Mouse (Mus musculus) megakaryocyte, embryonic 14.5 days (primary cell): Measurements from ENCODE around the gene Chmp4b. TPM values are rescaled to one million over a fixed set of nuclear protein-coding genes. Genes with fewer than 3 reads are reported as not detected.

Source experiments
- H3K27me3 ChIP-seq: replicated peaks from 2 replicates; pipeline ENCODE3; 2012; ENCODE audit warnings: inconsistent platforms
- H3K36me3 ChIP-seq: replicated peaks from 2 replicates; pipeline ENCODE3; 2012; ENCODE audit warnings: low read length, inconsistent platforms, mixed read lengths
- H3K4me1 ChIP-seq: 2 replicates; pipeline ENCODE4 v1.6.1; 2012; ENCODE audit warnings: inconsistent platforms
- H3K4me3 ChIP-seq: replicated peaks from 2 replicates; pipeline ENCODE3; 2012; ENCODE audit warnings: moderate library complexity, mild to moderate bottlenecking, inconsistent platforms
- H3K9me3 ChIP-seq: 2 replicates; pipeline ENCODE4 v1.6.1; 2012; ENCODE audit warnings: inconsistent platforms
- FLI1 ChIP-seq: IDR thresholded peaks from 2 replicates; pipeline ENCODE4 v1.6.1; 2012; ENCODE audit warnings: low read length, inconsistent platforms, mixed read lengths
- GATA1 ChIP-seq: IDR thresholded peaks from 3 replicates; pipeline ENCODE4 v1.6.1; 2012; ENCODE audit warnings: mixed read lengths, low read length, inconsistent platforms, borderline replicate concordance
- polyA plus RNA-seq: library from polyadenylated mRNA; stranded (reverse); fragments of >175 nt; gene quantifications from 2 replicates; pipeline ENCODE4 v1.2.3, GENCODE M21; 2012; ENCODE audit warnings: low replicate concordance; ENCODE audit not compliant: insufficient read depth

The Chmp4b gene
- polyA plus RNA-seq, 1 experiment = 221 TPM

DNA sequence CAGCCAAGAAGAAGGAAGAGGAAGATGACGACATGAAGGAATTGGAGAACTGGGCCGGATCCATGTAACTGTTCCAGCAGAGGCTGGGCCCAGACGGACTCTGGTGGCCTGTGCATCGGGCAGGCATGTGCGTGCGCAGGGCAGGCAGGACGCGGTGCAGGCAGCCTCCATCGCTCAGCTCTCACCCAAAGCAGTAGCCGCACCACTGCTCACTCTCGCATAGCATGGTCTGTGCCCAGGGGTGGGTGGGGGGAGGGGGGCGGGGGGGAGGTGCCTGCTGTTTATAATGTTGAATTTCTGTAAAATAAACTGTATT lies 42.4 kb downstream of the Chmp4b start:
- Histone ChIP-seq H3K9me3 (no peaks in the 10 kb centered on the region), H3K4me3 (no peak overlapping the region), H3K27me3 (no peaks in the 10 kb centered on the region), H3K36me3 (peaks cover 90% of the 10 kb centered on the region), H3K4me1 (peaks cover 28% of the 10 kb centered on the region)
- TF ChIP-seq GATA1 = no peak
- no peak for TF ChIP-seq FLI1

- Histone ChIP-seq H3K4me3 (no peak overlapping the region), H3K27me3 (no peaks in the 10 kb centered on the region), H3K36me3 (peaks cover 82% of the 10 kb centered on the region), H3K9me3 (no peaks in the 10 kb centered on the region), H3K4me1 (peaks cover 22% of the 10 kb centered on the region)
- TF ChIP-seq FLI1 (no peak), GATA1 (no peak)
Observed at GRCm38 (mm10) chr2:154695690-154696089, 44.2 kb downstream of the Chmp4b start.

DNA sequence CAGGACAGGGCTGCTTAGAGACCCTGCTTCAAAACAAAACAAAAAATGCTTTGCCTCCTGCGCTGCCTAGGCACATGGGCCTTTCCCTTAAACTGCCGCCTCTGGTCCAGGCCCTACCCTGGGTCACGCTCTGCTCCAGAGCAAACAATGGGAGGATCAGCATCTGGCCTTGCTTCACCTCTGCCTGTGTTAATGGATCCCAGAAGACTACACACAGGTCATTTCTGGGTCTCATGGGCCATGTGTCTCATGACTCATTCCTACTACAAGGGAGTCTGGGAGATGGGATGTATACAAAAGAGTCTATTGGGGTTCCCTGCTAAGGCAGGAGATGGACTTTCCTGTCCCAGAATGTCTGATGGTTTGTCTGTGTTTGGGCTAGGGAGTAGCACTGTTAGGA lies 45.2 kb downstream of the Chmp4b start:
- Histone ChIP-seq H3K27me3 (no peaks in the 10 kb centered on the region), H3K4me1 (peaks cover 23% of the 10 kb centered on the region), H3K4me3 (no peak overlapping the region), H3K36me3 (peaks cover 73% of the 10 kb centered on the region), H3K9me3 (no peaks in the 10 kb centered on the region)
- no peak for TF ChIP-seq GATA1
- no peak for TF ChIP-seq FLI1

- peaks cover 46% of the 10 kb centered on the region for H3K36me3 ChIP-seq
- H3K9me3 ChIP-seq = no peaks in the 10 kb centered on the region
- TF ChIP-seq GATA1 (no peak), FLI1 (no peak)
- peaks cover 36% of the 10 kb centered on the region for H3K4me1 ChIP-seq
- no peak overlapping the region for H3K4me3 ChIP-seq
- H3K27me3 ChIP-seq = peaks cover 6% of the 10 kb centered on the region
Observed at GRCm38 (mm10) chr2:154699360-154699759, 47.9 kb downstream of the Chmp4b start.

- TF ChIP-seq FLI1 = no peak
- TF ChIP-seq GATA1 = no peak
- Histone ChIP-seq H3K27me3 (peaks cover 8% of the 10 kb centered on the region), H3K36me3 (peaks cover 38% of the 10 kb centered on the region), H3K4me3 (no peak overlapping the region), H3K9me3 (no peaks in the 10 kb centered on the region), H3K4me1 (peaks cover 32% of the 10 kb centered on the region)
Observed at GRCm38 (mm10) chr2:154700177-154700576, 48.7 kb downstream of the Chmp4b start.

DNA sequence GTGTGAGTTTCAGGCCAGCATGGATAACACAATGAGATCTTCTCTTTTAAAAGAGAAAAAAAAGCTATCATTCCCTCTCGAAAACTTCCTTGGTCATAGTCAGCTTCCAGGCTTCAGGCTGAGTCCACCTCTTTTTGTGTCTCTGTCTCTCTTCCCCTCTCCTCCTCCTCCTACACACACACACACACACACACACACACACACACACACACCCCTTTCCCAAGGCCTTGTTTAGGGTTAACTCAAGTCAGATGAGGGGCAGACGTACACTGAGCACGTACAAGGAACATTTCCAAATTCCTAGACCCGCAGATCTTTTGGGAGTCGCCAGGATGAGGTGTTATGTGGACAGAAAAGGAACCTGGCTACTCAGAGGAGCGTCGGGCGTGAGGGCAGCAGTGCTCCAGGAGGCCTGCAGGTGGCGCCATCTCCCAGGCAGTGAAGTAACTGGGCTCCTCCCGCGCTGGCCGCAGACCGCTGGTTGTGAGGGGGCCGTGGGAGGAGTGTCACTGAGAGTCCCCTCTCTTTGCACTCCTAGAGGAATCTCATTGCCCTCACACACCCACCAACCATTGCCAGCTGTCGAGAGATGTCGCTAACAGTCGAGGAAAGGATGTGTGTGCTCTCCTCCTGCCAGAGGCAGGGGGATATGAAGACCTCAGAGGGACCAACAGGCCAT lies 51.3 kb downstream of the Chmp4b start:
- Histone ChIP-seq H3K4me3 (peak overlapping the region; percentile 85), H3K4me1 (peaks cover 30% of the 10 kb centered on the region), H3K27me3 (peaks cover 26% of the 10 kb centered on the region), H3K9me3 (no peaks in the 10 kb centered on the region), H3K36me3 (peaks cover 19% of the 10 kb centered on the region)
- TF ChIP-seq GATA1 (no peak), FLI1 (no peak)

DNA sequence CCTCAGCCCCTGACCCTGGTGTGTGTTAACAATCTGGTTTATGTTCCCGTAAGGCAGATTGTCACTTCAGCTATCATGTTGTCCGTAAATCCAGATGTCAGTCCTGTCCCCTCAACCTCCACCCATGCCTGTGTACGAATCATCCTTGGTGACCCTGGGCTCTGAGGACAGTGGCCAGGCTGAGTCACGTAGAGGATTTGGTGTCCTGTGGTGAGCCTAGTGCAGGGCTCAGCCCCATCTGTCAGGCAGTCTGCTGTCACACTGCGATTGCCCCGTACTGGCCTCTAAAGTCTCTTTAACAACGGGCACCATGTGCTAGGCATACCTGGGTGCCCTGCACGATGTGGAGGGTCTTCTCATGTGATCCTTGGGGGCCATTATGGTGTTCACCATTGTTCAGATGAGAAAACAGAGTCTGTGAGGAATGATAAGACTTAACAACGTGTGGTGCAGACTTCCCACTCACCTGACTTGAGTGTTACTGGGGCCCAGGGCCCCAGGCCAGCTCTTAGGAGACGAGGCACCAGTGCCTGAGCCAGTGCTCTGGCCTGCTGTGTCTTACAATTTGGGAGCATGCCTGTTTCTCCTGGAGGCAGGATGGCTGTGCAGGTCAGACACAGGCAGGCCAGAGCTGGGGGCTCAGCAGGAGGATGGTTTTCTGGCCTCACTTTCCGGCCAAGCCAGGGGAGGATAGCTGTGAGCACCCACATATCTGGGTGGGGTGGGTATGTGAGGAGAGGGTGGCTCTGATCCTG lies 55.2 kb downstream of the Chmp4b start:
- Histone ChIP-seq H3K4me1 (peaks cover 32% of the 10 kb centered on the region), H3K4me3 (no peak overlapping the region), H3K9me3 (no peaks in the 10 kb centered on the region), H3K27me3 (peaks cover 50% of the 10 kb centered on the region), H3K36me3 (no peaks in the 10 kb centered on the region)
- TF ChIP-seq GATA1 (no peak), FLI1 (no peak)

- H3K27me3 ChIP-seq = peaks cover 55% of the 10 kb centered on the region
- H3K36me3 ChIP-seq = no peaks in the 10 kb centered on the region
- TF ChIP-seq GATA1 (no peak), FLI1 (no peak)
Observed at GRCm38 (mm10) chr2:154707284-154707683, 55.8 kb downstream of the Chmp4b start.

DNA sequence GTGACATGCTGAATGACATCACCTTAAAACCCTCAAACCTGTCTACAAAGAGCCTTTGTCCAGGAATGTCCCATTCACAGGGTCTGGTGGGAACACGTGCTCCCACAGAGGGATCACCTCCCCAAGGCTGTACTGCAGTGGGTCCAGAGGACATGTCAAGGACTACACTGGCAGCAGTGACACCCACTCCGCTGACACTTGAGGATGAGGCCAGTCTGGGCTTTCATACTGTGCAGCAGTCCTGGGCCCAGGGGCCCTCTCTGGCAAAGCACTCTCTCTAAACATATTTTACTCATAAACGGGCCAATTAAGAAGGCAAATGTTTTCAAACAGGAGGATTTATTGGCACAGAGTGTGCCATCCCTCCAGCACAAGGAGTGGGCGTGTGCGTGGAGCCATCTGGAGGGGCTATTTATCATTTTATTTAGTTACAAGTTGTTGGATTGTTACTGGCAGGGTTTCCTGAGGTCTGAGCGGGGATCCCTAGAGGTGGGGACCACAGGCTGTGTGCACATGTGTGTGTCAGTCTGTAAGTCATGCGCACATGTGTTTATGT lies 56.4 kb downstream of the Chmp4b start:
- peaks cover 55% of the 10 kb centered on the region for H3K27me3 ChIP-seq
- no peaks in the 10 kb centered on the region for H3K36me3 ChIP-seq
- no peak overlapping the region for H3K4me3 ChIP-seq
- peaks cover 35% of the 10 kb centered on the region for H3K4me1 ChIP-seq
- H3K9me3 ChIP-seq = no peaks in the 10 kb centered on the region
- TF ChIP-seq FLI1 (no peak), GATA1 (no peak)

More at GRCm38 (mm10) chr2:154707284-154707683, 55.8 kb downstream of the Chmp4b start:
- Histone ChIP-seq H3K4me3 (no peak overlapping the region), H3K9me3 (no peaks in the 10 kb centered on the region), H3K4me1 (peaks cover 35% of the 10 kb centered on the region)

- TF ChIP-seq GATA1 (no peak), FLI1 (no peak)
- no peaks in the 10 kb centered on the region for H3K9me3 ChIP-seq
- peaks cover 43% of the 10 kb centered on the region for H3K27me3 ChIP-seq
- H3K36me3 ChIP-seq = no peaks in the 10 kb centered on the region
- H3K4me1 ChIP-seq = peaks cover 37% of the 10 kb centered on the region
- H3K4me3 ChIP-seq = no peak overlapping the region
Observed at GRCm38 (mm10) chr2:154711701-154712100, 60.2 kb downstream of the Chmp4b start.
